Mouse (Mus musculus): ENCODE measurements around the gene Dlst. TPM values are rescaled to one million over a fixed set of nuclear protein-coding genes. Genes with fewer than 3 reads are reported as not detected.

The Dlst gene
- polyA plus RNA-seq, 1 experiment from 2014 or later, result 107 TPM

GRCm38 (mm10) chr12:85176846-85177523 is 66.4 kb downstream of the Dlst start:
- Histone ChIP-seq H3K27ac (no peak overlapping the region), H3K4me3 (peak overlapping the region; percentile 27), H3K4me1 (peaks cover 31% of the 10 kb centered on the region), H3K9ac (peak overlapping the region; percentile 29; the same call in 1 of the 2 replicates), H3K36me3 (replicated peaks) (no peaks in the 10 kb centered on the region), H3K4me2 (peak overlapping the region; percentile 54), H3K27me3 (replicated peaks) (peaks cover 13% of the 10 kb centered on the region; the same call in 1 of the 2 replicates), H3K9me3 (no peaks in the 10 kb centered on the region)
- peak; percentile 35; the same call in 1 of the 2 replicates for ATAC-seq (replicated peaks)
- 4% methylated on average over 32 of the region's 32 CpGs for WGBS

GRCm38 (mm10) chr12:85177740-85178239 is 67.2 kb downstream of the Dlst start, which contains the start of gene Pgf:
Pgf (minus strand) TSS chr12:85177790.
- H3K4me1 ChIP-seq, result peaks cover 37% of the 10 kb centered on the region
- peak within 1 kb of the TSS; percentile 29; the same call in 1 of the 2 replicates for H3K9ac ChIP-seq
- 77% methylated on average over 10 of the region's 10 CpGs for WGBS
- H3K9me3 ChIP-seq, result no peaks in the 10 kb centered on the region
- H3K4me2 ChIP-seq, result peak within 1 kb of the TSS; percentile 54
- H3K4me3 ChIP-seq, result peak within 1 kb of the TSS; percentile 27
- no peaks in the 10 kb centered on the region for H3K36me3 ChIP-seq (replicated peaks)
- ATAC-seq (replicated peaks), result no peak
- H3K27ac ChIP-seq, result no peak within 1 kb of the TSS
- peaks cover 13% of the 10 kb centered on the region; the same call in 1 of the 2 replicates for H3K27me3 ChIP-seq (replicated peaks)

- ATAC-seq (replicated peaks), result no peak
- no peak overlapping the region for H3K4me2 ChIP-seq
- peaks cover 40% of the 10 kb centered on the region for H3K4me1 ChIP-seq
- no peaks in the 10 kb centered on the region for H3K9me3 ChIP-seq
- H3K27ac ChIP-seq, result no peak overlapping the region
- WGBS, result 77% methylated on average over 2 of the region's 2 CpGs
- H3K27me3 ChIP-seq (replicated peaks), result peaks cover 13% of the 10 kb centered on the region; the same call in 1 of the 2 replicates
- H3K4me3 ChIP-seq, result no peak overlapping the region
- H3K36me3 ChIP-seq (replicated peaks), result no peaks in the 10 kb centered on the region
- no peak overlapping the region for H3K9ac ChIP-seq
These were observed 67.7 kb downstream of the Dlst start for GRCm38 (mm10) chr12:85178294-85178693.

GRCm38 (mm10) chr12:85181475-85182344 is 71.1 kb downstream of the Dlst start:
- Histone ChIP-seq H3K9ac (peak overlapping the region; percentile 20; the same call in 1 of the 2 replicates), H3K27ac (no peak overlapping the region), H3K27me3 (replicated peaks) (peaks cover 13% of the 10 kb centered on the region; the same call in 1 of the 2 replicates), H3K36me3 (replicated peaks) (no peaks in the 10 kb centered on the region), H3K4me3 (no peak overlapping the region), H3K4me1 (peaks cover 22% of the 10 kb centered on the region), H3K9me3 (no peaks in the 10 kb centered on the region), H3K4me2 (peak overlapping the region; percentile 22)
- WGBS, result 23% methylated on average over 15 of the region's 17 CpGs
- ATAC-seq (replicated peaks), result no peak

- H3K27me3 ChIP-seq (replicated peaks), result peaks cover 13% of the 10 kb centered on the region; the same call in 1 of the 2 replicates
- no peak overlapping the region for H3K27ac ChIP-seq
- H3K4me3 ChIP-seq, result no peak overlapping the region
- no peaks in the 10 kb centered on the region for H3K9me3 ChIP-seq
- whole genome bisulfite sequencing, result 6% methylated on average over 8 of the region's 8 CpGs
- no peak for ATAC-seq (replicated peaks)
- H3K9ac ChIP-seq, result peak overlapping the region; percentile 20; the same call in 1 of the 2 replicates
- no peaks in the 10 kb centered on the region for H3K36me3 ChIP-seq (replicated peaks)
- peaks cover 16% of the 10 kb centered on the region for H3K4me1 ChIP-seq
- peak overlapping the region; percentile 22 for H3K4me2 ChIP-seq
These were observed 71.7 kb downstream of the Dlst start for GRCm38 (mm10) chr12:85182345-85182643.

GRCm38 (mm10) chr12:85182898-85183297 is 72.3 kb downstream of the Dlst start:
- Histone ChIP-seq H3K27ac (no peak overlapping the region), H3K9me3 (no peaks in the 10 kb centered on the region), H3K27me3 (replicated peaks) (peaks cover 9% of the 10 kb centered on the region; the same call in 1 of the 2 replicates), H3K4me3 (no peak overlapping the region), H3K4me1 (peaks cover 13% of the 10 kb centered on the region), H3K4me2 (no peak overlapping the region), H3K9ac (no peak overlapping the region), H3K36me3 (replicated peaks) (no peaks in the 10 kb centered on the region)
- WGBS, result 56% methylated on average over 5 of the region's 5 CpGs
- ATAC-seq (replicated peaks), result no peak

GRCm38 (mm10) chr12:85184118-85184517 is 73.5 kb downstream of the Dlst start:
- H3K9ac ChIP-seq, result no peak overlapping the region
- peaks cover 13% of the 10 kb centered on the region for H3K4me1 ChIP-seq
- ATAC-seq (replicated peaks), result no peak
- WGBS, result 73% methylated on average over 5 of the region's 5 CpGs
- H3K4me3 ChIP-seq, result no peak overlapping the region
- H3K27me3 ChIP-seq (replicated peaks), result peaks cover 5% of the 10 kb centered on the region; the same call in 1 of the 2 replicates
- no peaks in the 10 kb centered on the region for H3K36me3 ChIP-seq (replicated peaks)
- H3K9me3 ChIP-seq, result no peaks in the 10 kb centered on the region
- no peak overlapping the region for H3K4me2 ChIP-seq
- H3K27ac ChIP-seq, result no peak overlapping the region

Other genes with a start within 250 kb of the Dlst start
- 0.25 and 0.32 TPM in 2 replicates for gene Ltbp2, start 234.3 kb upstream of the Dlst start, polyA plus RNA-seq (2015; fragmentation: Nextera tagmentation; extraction: Ambion mirVana)
- 79.5 and 81.8 TPM in 2 replicates for gene Fcf1, start 139.9 kb upstream of the Dlst start, polyA plus RNA-seq (2015; fragmentation: Nextera tagmentation; extraction: Ambion mirVana)
- 34.5 and 36.6 TPM in 2 replicates for gene Arel1, start 139.9 kb upstream of the Dlst start, polyA plus RNA-seq (2015; fragmentation: Nextera tagmentation; extraction: Ambion mirVana)
- gene Ylpm1, start 114.5 kb upstream of the Dlst start, polyA plus RNA-seq (2015; fragmentation: Nextera tagmentation; extraction: Ambion mirVana), result 34.8 and 37.0 TPM in 2 replicates
- 1.1 and 1.4 TPM in 2 replicates for gene Prox2, start 74 bp upstream of the Dlst start, polyA plus RNA-seq (2015; fragmentation: Nextera tagmentation; extraction: Ambion mirVana)
- 37.3 and 38.2 TPM in 2 replicates for gene Rps6kl1, start 40.4 kb downstream of the Dlst start, polyA plus RNA-seq (2015; fragmentation: Nextera tagmentation; extraction: Ambion mirVana)
- gene Pgf, start 67.0 kb downstream of the Dlst start, polyA plus RNA-seq (2015; fragmentation: Nextera tagmentation; extraction: Ambion mirVana), result 7.2 and 8.7 TPM in 2 replicates
- gene Eif2b2, start 108.6 kb downstream of the Dlst start, polyA plus RNA-seq (2015; fragmentation: Nextera tagmentation; extraction: Ambion mirVana), result 78.2 and 88.8 TPM in 2 replicates
- gene Mlh3, start 159.8 kb downstream of the Dlst start, polyA plus RNA-seq (2015; fragmentation: Nextera tagmentation; extraction: Ambion mirVana), result 8.1 and 9.5 TPM in 2 replicates
- 47.4 and 49.2 TPM in 2 replicates for gene Acyp1, start 177.6 kb downstream of the Dlst start, polyA plus RNA-seq (2015; fragmentation: Nextera tagmentation; extraction: Ambion mirVana)
- gene Zc2hc1c, start 177.8 kb downstream of the Dlst start, polyA plus RNA-seq (2015; fragmentation: Nextera tagmentation; extraction: Ambion mirVana), result 1.9 and 2.0 TPM in 2 replicates
- 11.1 and 11.7 TPM in 2 replicates for gene Nek9, start 228.5 kb downstream of the Dlst start, polyA plus RNA-seq (2015; fragmentation: Nextera tagmentation; extraction: Ambion mirVana)

Data from midbrain, embryonic 15.5 days (tissue).